Mouse (Mus musculus) 3T3-L1 (cell line): ENCODE measurements at regions not wholly inside any gene's neighbourhood (a gene's known extent, or its start where the extent isn't known, plus 50 kb on each side); places are given as distances from the start of the nearest gene placed in this dataset.

Experiments used
- DNase-seq: peaks from one replicate; pipeline ENCODE4 v3.0.0-alpha.2; 2015; ENCODE audit warnings: low read depth, low spot score

GRCm38 (mm10) chr2:168338382-168338781 is 56.8 kb upstream of the Kcng1 start:
- DNase-seq = no peak

GRCm38 (mm10) chr2:168337611-168338010 is 56.1 kb upstream of the Kcng1 start:
- DNase-seq = no peak

GRCm38 (mm10) chr2:168335739-168336385 is 54.3 kb upstream of the Kcng1 start:
- DNase-seq = no peak

- DNase-seq = no peak
Observed at GRCm38 (mm10) chr2:168334241-168334588, 52.7 kb upstream of the Kcng1 start.

- no peak for DNase-seq
Observed at GRCm38 (mm10) chr2:168333552-168334240, 52.2 kb upstream of the Kcng1 start.

- DNase-seq = no peak
Observed at GRCm38 (mm10) chr2:168332972-168333371, 51.4 kb upstream of the Kcng1 start.
